Mouse (Mus musculus) testis, adult 2 months (tissue): ENCODE measurements around the gene Pqbp1.
A peak's percentile ranks its signal among the peaks of the same experiment; 100 is the strongest.

ENCODE experiments used
- CTCF ChIP-seq: fragments of 200-500 bp; IDR thresholded peaks from 2 replicates; pipeline ENCODE4 v1.5.1; 2012; ENCODE audit warnings: low read depth, mild to moderate bottlenecking, inconsistent platforms, low read length, moderate library complexity; ENCODE audit not compliant: control insufficient read depth, insufficient read depth, insufficient replicate concordance
- POLR2A ChIP-seq: fragments of 200-500 bp; IDR thresholded peaks from 2 replicates; pipeline ENCODE4 v1.6.1; 2012; ENCODE audit warnings: low read depth, mild to moderate bottlenecking, inconsistent platforms, low read length, moderate library complexity; ENCODE audit not compliant: control insufficient read depth

GRCm38 (mm10) chrX:7879819-7880218, 19.2 kb downstream of the Pqbp1 start:
- TF ChIP-seq CTCF, result 0 out of 2 replicates have a peak, but pooled peaks have one; percentile 13
- 0 out of 2 replicates have a peak, but pooled peaks have one; percentile 19 for TF ChIP-seq POLR2A
